Mouse (Mus musculus) embryo, embryonic 11 days (tissue): ENCODE measurements around the gene Syne1.

Source experiments
- DNase-seq: peaks from one replicate; pipeline ENCODE4 v3.0.0-alpha.2; 2015

Syne1 gene

GRCm38 (mm10) chr10:5384131-5384776 lies 167.0 kb downstream of the Syne1 start:
- no peak for DNase-seq

- no peak for DNase-seq
These were observed 169.7 kb downstream of the Syne1 start for GRCm38 (mm10) chr10:5381536-5381935.

GRCm38 (mm10) chr10:5378969-5379368 lies 172.3 kb downstream of the Syne1 start:
- no peak for DNase-seq

GRCm38 (mm10) chr10:5369599-5369998 lies 181.7 kb downstream of the Syne1 start:
- DNase-seq, result no peak

GRCm38 (mm10) chr10:5368266-5368665 lies 183.0 kb downstream of the Syne1 start:
- DNase-seq, result no peak

- DNase-seq, result no peak
These were observed 183.7 kb downstream of the Syne1 start for GRCm38 (mm10) chr10:5367465-5368011.

- no peak for DNase-seq
These were observed 190.7 kb downstream of the Syne1 start for GRCm38 (mm10) chr10:5360560-5360959.

- no peak for DNase-seq
These were observed 194.7 kb downstream of the Syne1 start for GRCm38 (mm10) chr10:5356614-5357013.

- no peak for DNase-seq
These were observed 197.9 kb downstream of the Syne1 start for GRCm38 (mm10) chr10:5353390-5353789.

- DNase-seq, result no peak
These were observed 204.4 kb downstream of the Syne1 start for GRCm38 (mm10) chr10:5346911-5347310.

GRCm38 (mm10) chr10:5343211-5343610 lies 208.1 kb downstream of the Syne1 start:
- no peak for DNase-seq

GRCm38 (mm10) chr10:5336394-5336793 lies 214.9 kb downstream of the Syne1 start:
- DNase-seq, result no peak

- no peak for DNase-seq
These were observed 218.5 kb downstream of the Syne1 start for GRCm38 (mm10) chr10:5332801-5333200.

- DNase-seq, result no peak
These were observed 224.6 kb downstream of the Syne1 start for GRCm38 (mm10) chr10:5326716-5327115.

- no peak for DNase-seq
These were observed 227.4 kb downstream of the Syne1 start for GRCm38 (mm10) chr10:5323741-5324395.

- DNase-seq, result no peak
These were observed 228.7 kb downstream of the Syne1 start for GRCm38 (mm10) chr10:5322562-5322961.

GRCm38 (mm10) chr10:5317602-5318001 lies 233.7 kb downstream of the Syne1 start:
- peak; percentile 67 for DNase-seq

GRCm38 (mm10) chr10:5312437-5312836 lies 238.8 kb downstream of the Syne1 start:
- DNase-seq, result no peak

- peak; percentile 54 for DNase-seq
These were observed 241.1 kb downstream of the Syne1 start for GRCm38 (mm10) chr10:5309961-5310713.

GRCm38 (mm10) chr10:5309398-5309797 lies 241.9 kb downstream of the Syne1 start:
- no peak for DNase-seq

GRCm38 (mm10) chr10:5305555-5305954 lies 245.7 kb downstream of the Syne1 start:
- peak; percentile 56 for DNase-seq

- no peak for DNase-seq
These were observed 255.9 kb downstream of the Syne1 start for GRCm38 (mm10) chr10:5295291-5295891.

GRCm38 (mm10) chr10:5289575-5289909 lies 261.7 kb downstream of the Syne1 start:
- no peak for DNase-seq
